Mouse (Mus musculus) urinary bladder, postnatal 4 days (tissue): ENCODE data around the gene Nphs1.
"Not testable (repeated sequence)": the region's sequence is repeated elsewhere in the genome, so short reads cannot be mapped to it uniquely, and the experiment has no call there.

ENCODE experiments used
- DNase-seq, 2 experiments: peaks; one replicate each; pipeline ENCODE4 v3.0.0; 2021 to 2022; ENCODE audit warnings: low spot score in 2 of 2

Nphs1 gene

DNA sequence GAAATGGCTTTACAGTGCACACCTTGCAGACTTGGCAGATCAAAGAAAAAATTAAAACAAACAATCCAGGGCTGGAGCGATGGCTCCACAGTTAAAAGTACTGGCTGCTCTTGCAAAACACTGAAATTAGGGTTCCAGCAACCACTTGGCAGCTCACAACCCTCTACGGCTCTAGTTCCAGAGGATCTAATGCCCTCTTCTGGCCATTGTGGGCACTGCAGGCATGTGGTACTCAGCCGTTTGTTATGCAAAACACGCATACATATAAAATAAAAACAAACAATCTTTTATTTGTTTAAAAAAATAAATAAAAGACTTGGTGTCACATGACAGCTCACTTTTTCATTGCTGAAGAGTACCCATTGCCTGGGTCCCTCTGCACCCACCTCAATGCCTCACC lies 34.6 kb downstream of the Nphs1 start:
- DNase-seq: peak; percentile 45 to 73

DNA sequence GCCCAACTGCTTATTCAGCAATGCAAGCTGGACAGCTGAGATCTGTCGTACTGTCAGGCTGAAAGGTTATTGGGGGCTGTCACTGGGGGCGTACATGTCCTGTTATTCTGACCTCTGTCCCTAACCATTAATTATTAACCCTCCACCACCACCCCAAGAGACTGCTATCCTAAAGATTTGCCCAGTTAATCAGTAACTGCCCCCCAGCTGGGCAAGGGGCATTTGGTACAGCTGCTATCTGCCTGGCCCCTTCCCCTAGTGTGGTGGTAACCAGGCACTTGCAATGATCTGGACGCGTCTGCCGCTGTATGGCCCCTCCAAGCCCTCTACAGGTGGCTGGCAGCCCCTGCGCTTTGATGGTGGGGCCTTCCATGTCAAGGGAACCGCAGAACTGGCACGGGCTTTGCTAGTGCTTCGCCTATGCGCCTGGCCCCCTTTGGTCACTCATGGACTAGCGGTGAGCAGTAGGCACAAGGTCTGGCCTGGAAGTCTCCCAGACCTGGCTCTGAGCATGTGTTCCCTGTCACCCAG lies 35.4 kb downstream of the Nphs1 start, which contains the start of gene Prodh2:
Prodh2 (plus strand) TSS at position 222 of the 531 bp plus-strand sequence.
- DNase-seq: no peak

- DNase-seq: not testable (repeated sequence)
Observed at GRCm38 (mm10) chr7:30495506-30496042, 37.5 kb downstream of the Nphs1 start.

GRCm38 (mm10) chr7:30501159-30501558 lies 43.0 kb downstream of the Nphs1 start:
- DNase-seq: not testable (repeated sequence)

- no peak for DNase-seq
Observed at GRCm38 (mm10) chr7:30508061-30508460, 49.9 kb downstream of the Nphs1 start.

- no peak for DNase-seq
Observed at GRCm38 (mm10) chr7:30515003-30515760, 57.1 kb downstream of the Nphs1 start.

- DNase-seq: no peak
Observed at GRCm38 (mm10) chr7:30518325-30518724, 60.2 kb downstream of the Nphs1 start.

DNA sequence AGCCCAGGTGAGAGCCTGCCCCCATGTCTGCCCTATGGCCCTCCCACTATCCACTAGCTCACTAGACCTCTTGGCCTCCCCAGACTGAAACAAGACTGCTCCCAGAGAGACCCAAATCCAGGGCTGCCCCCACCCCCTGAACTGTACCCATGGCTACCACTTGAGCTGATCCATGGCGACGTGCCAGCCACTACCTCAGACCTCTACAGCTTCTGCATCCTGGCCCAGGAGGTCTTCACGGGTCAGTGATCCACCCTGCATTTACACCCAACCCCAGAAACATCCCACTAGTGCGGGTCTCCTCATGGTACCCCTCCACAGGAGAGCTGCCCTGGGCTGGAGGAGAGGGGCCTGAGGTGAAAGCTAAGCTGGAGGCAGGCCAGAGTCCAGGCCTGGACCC lies 62.3 kb downstream of the Nphs1 start:
- no peak for DNase-seq

- no peak for DNase-seq
Observed at GRCm38 (mm10) chr7:30520856-30521255, 62.7 kb downstream of the Nphs1 start.

- no peak for DNase-seq
Observed at GRCm38 (mm10) chr7:30522871-30523270, 64.8 kb downstream of the Nphs1 start.

GRCm38 (mm10) chr7:30524487-30524886 lies 66.4 kb downstream of the Nphs1 start:
- DNase-seq: no peak

GRCm38 (mm10) chr7:30525954-30526353 lies 67.8 kb downstream of the Nphs1 start:
- no peak for DNase-seq

DNA sequence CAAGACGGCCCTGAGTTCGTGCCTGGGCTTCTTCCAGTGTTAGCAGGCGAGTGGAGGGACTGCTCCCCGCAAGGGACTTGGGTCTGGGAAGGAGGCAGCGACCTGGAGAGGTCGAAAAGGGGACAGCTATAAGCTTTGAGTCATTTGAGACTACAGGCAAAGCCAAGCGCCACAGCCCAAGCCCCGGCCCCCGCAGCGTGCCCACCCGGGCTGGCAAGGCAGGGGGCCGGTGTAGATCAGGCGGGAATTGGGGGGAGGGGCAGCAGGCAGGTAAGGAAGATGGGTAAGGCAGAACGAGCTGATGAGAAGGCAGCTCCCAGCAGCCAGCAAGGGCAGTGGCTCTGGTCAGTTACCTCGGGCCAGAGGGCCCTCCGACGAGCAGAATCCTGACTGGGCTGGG lies 68.3 kb downstream of the Nphs1 start:
- DNase-seq: no peak

GRCm38 (mm10) chr7:30526981-30527380 lies 68.9 kb downstream of the Nphs1 start:
- no peak for DNase-seq

- no peak for DNase-seq
Observed at GRCm38 (mm10) chr7:30531291-30531815, 73.2 kb downstream of the Nphs1 start.

- peak in 1 of 2 experiments; percentile 74 for DNase-seq
Observed at GRCm38 (mm10) chr7:30532931-30533330, 74.8 kb downstream of the Nphs1 start.

DNA sequence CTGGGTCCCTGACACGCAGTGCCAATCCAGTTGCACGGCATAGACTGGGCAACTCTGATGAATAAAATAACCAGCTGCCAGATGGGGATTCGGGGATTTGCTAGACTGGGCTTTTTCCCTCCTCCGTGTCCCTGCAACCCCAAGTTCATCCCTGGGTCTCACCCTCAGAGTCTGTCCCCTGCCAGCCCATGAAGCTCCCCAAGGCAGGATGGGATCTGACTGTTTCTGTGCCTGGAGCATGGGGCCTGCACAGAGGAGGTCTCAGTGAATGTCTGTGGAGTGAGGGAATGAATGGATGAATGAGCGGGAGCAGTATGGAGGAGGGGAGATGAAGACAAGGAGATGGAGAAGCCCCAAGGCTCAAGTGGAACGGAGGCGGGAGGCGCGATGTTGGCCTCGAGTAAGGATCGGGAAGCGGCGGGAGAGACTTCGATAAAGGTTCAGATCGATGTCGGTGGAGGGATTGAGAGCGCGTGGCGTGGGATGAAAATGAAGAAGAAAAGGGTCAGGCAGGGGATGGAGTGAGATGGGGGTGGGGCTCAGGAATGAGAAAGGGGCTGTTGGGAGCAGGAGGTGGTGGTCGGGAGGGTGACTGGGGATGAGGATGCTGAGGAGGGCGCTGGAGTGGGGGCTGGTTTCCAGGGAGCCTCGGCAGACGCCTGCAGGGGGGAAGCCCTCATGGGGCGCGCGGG lies 76.0 kb downstream of the Nphs1 start:
- no peak for DNase-seq

- peak; percentile 94 to 95 for DNase-seq
Observed at GRCm38 (mm10) chr7:30534633-30535577, 76.8 kb downstream of the Nphs1 start, which contains the start of gene Arhgap33. Gene Arhgap33, minus strand, starts transcription at chr7:30535060.
